Comparison of ENCODE assay signal across 20 mouse cellular contexts in genomic region chr4:93676403-93677039, GRCm38 (mm10).
DNase-seq lines count a peak whose midpoint lies in the region; ATAC-seq and TF ChIP-seq lines count a peak whose summit lies in the region.
"Had no signal": no experiment of that assay in that cellular context is flagged by ENCODE, and none has a peak within 500 bp of the region (broad histone marks: within the 10 kb centered on the region; RNA-seq: fewer than 3 reads in every experiment).

No protein-coding gene starts in this region.

- H3K9ac ChIP-seq in kidney, embryonic 15.5 days = no peak overlapping the region
- H3K9ac ChIP-seq in hindbrain, embryonic 14.5 days = no peak overlapping the region
- H3K9ac ChIP-seq in midbrain, embryonic 12.5 days (replicated peaks) = no peak overlapping the region
- H3K9ac ChIP-seq in neural tube, embryonic 13.5 days = no peak overlapping the region
- H3K9ac ChIP-seq: heart, embryonic 15.5 days; intestine, embryonic 15.5 days; limb, embryonic 13.5 days; liver, embryonic 12.5 days had no signal

- no peak overlapping the region for H3K4me2 ChIP-seq in kidney, embryonic 15.5 days
- H3K4me2 ChIP-seq in hindbrain, embryonic 14.5 days (replicated peaks) = no peak overlapping the region
- no peak overlapping the region for H3K4me2 ChIP-seq in midbrain, embryonic 12.5 days (replicated peaks)
- H3K4me2 ChIP-seq in neural tube, embryonic 13.5 days = no peak overlapping the region
- H3K4me2 ChIP-seq: heart, embryonic 15.5 days; intestine, embryonic 15.5 days; limb, embryonic 13.5 days; liver, embryonic 12.5 days had no signal

- H3K4me3 ChIP-seq in kidney, embryonic 15.5 days (replicated peaks) = no peak overlapping the region
- no peak overlapping the region for H3K4me3 ChIP-seq in kidney, adult 2 months (ENCODE audit: insufficient read depth, low read depth, low read length)
- H3K4me3 ChIP-seq in hindbrain, embryonic 14.5 days (replicated peaks; ENCODE audit: low read length) = no peak overlapping the region
- no peak overlapping the region for H3K4me3 ChIP-seq in midbrain, embryonic 12.5 days
- H3K4me3 ChIP-seq in neural tube, embryonic 13.5 days = no peak overlapping the region
- H3K4me3 ChIP-seq: heart, embryonic 15.5 days; intestine, embryonic 15.5 days; limb, embryonic 13.5 days; liver, embryonic 12.5 days had no signal

- no peaks in the 10 kb centered on the region for H3K36me3 ChIP-seq in kidney, embryonic 15.5 days
- H3K36me3 ChIP-seq in kidney, adult 2 months (ENCODE audit: control insufficient read depth, insufficient read depth, low read length) = no peaks in the 10 kb centered on the region
- H3K36me3 ChIP-seq in hindbrain, embryonic 14.5 days (replicated peaks; ENCODE audit: control insufficient read depth, insufficient read depth) = no peaks in the 10 kb centered on the region
- H3K36me3 ChIP-seq in midbrain, embryonic 12.5 days = no peaks in the 10 kb centered on the region
- H3K36me3 ChIP-seq in neural tube, embryonic 13.5 days = no peaks in the 10 kb centered on the region
- H3K36me3 ChIP-seq: heart, embryonic 15.5 days; intestine, embryonic 15.5 days; limb, embryonic 13.5 days; liver, embryonic 12.5 days had no signal

- no peaks in the 10 kb centered on the region for H3K27me3 ChIP-seq in kidney, embryonic 15.5 days
- H3K27me3 ChIP-seq in kidney, adult 2 months (replicated peaks; ENCODE audit: control insufficient read depth, insufficient read depth, low read length) = no peaks in the 10 kb centered on the region
- no peaks in the 10 kb centered on the region for H3K27me3 ChIP-seq in hindbrain, embryonic 14.5 days (ENCODE audit: control insufficient read depth, insufficient read depth, low read length)
- H3K27me3 ChIP-seq in midbrain, embryonic 12.5 days = no peaks in the 10 kb centered on the region
- no peaks in the 10 kb centered on the region for H3K27me3 ChIP-seq in neural tube, embryonic 13.5 days
- H3K27me3 ChIP-seq: heart, embryonic 15.5 days; intestine, embryonic 15.5 days; limb, embryonic 13.5 days; liver, embryonic 12.5 days had no signal

- no peak overlapping the region for H3K27ac ChIP-seq in kidney, embryonic 15.5 days
- no peak overlapping the region for H3K27ac ChIP-seq in kidney, adult 2 months (ENCODE audit: insufficient read depth, low read depth, low read length)
- no peak overlapping the region for H3K27ac ChIP-seq in hindbrain, embryonic 14.5 days
- H3K27ac ChIP-seq in midbrain, embryonic 12.5 days (replicated peaks) = no peak overlapping the region
- no peak overlapping the region for H3K27ac ChIP-seq in neural tube, embryonic 13.5 days (replicated peaks)
- H3K27ac ChIP-seq: heart, embryonic 15.5 days; intestine, embryonic 15.5 days; limb, embryonic 13.5 days; liver, embryonic 12.5 days had no signal

- TF ChIP-seq CTCF in kidney, adult 2 months (conservative IDR thresholded peaks at IDR 0.05; ENCODE audit: insufficient read depth, insufficient read length, low read depth, low read length) = no peak

- H3K4me1 ChIP-seq in kidney, embryonic 15.5 days = no peaks in the 10 kb centered on the region
- H3K4me1 ChIP-seq in kidney, adult 2 months (ENCODE audit: control insufficient read depth, insufficient read depth, low read length) = no peaks in the 10 kb centered on the region
- H3K4me1 ChIP-seq in hindbrain, embryonic 14.5 days (replicated peaks; ENCODE audit: control insufficient read depth, insufficient read depth, low read length) = no peaks in the 10 kb centered on the region
- no peaks in the 10 kb centered on the region for H3K4me1 ChIP-seq in midbrain, embryonic 12.5 days
- H3K4me1 ChIP-seq in neural tube, embryonic 13.5 days (replicated peaks) = no peaks in the 10 kb centered on the region
- H3K4me1 ChIP-seq: heart, embryonic 15.5 days; intestine, embryonic 15.5 days; limb, embryonic 13.5 days; liver, embryonic 12.5 days had no signal

- 77% methylated on average over 8 of the region's 8 CpGs for WGBS in kidney, embryonic 15.5 days
- 74% methylated on average over 8 of the region's 8 CpGs for WGBS in kidney, adult 2 months
- 59% methylated on average over 8 of the region's 8 CpGs for WGBS in hindbrain, embryonic 14.5 days
- 74% methylated on average over 8 of the region's 8 CpGs for WGBS in midbrain, embryonic 12.5 days
- WGBS in neural tube, embryonic 13.5 days = 57% methylated on average over 8 of the region's 8 CpGs

- no peak for DNase-seq in kidney, adult 2 months
- DNase-seq in hindbrain, embryonic 14.5 days (ENCODE audit: low spot score) = no peak
- DNase-seq in cerebellum, adult 9-10 months = no peak
- DNase-seq in left cerebral cortex, adult 8-10 months (ENCODE audit: low spot score in 2 of 2) = no peak
- no peak for DNase-seq in spleen, adult 12 weeks (ENCODE audit: low spot score)
- DNase-seq: adrenal gland, adult 2 months; cerebellum, adult 11-12 months; heart, postnatal 4 days; kidney, postnatal 36 days; layer of hippocampus, postnatal 36 days; lung, adult 18-20 months; lung, postnatal 10 days; thymus, postnatal 14 days had no signal

- TF ChIP-seq POLR2A in kidney, adult 2 months (IDR thresholded peaks at IDR 0.05; ENCODE audit: low read depth, low read length) = no peak

- 0 out of 2 replicates have a peak, but pooled peaks have one; percentile 36 for ATAC-seq in kidney, embryonic 15.5 days (replicated peaks; ENCODE audit: low FRiP score)
- peak; percentile 87 for ATAC-seq in hindbrain, embryonic 14.5 days (ENCODE audit: low FRiP score)
- peak; percentile 56; the same call in 1 of the 2 replicates for ATAC-seq in midbrain, embryonic 12.5 days (ENCODE audit: low FRiP score, low read depth)
- ATAC-seq in neural tube, embryonic 13.5 days (ENCODE audit: low read depth) = peak; percentile 91
- ATAC-seq: intestine, embryonic 15.5 days; liver, embryonic 12.5 days had no signal

- H3K9me3 ChIP-seq in kidney, embryonic 15.5 days (replicated peaks) = no peaks in the 10 kb centered on the region
- H3K9me3 ChIP-seq in hindbrain, embryonic 14.5 days (ENCODE audit: control insufficient read depth, low read length) = no peaks in the 10 kb centered on the region
- H3K9me3 ChIP-seq in midbrain, embryonic 12.5 days = no peaks in the 10 kb centered on the region
- H3K9me3 ChIP-seq in neural tube, embryonic 13.5 days = no peaks in the 10 kb centered on the region
- H3K9me3 ChIP-seq: heart, embryonic 15.5 days; intestine, embryonic 15.5 days; limb, embryonic 13.5 days; liver, embryonic 12.5 days had no signal

Comparison
In these comparisons a context has a peak if more than half of its experiments do, and no peak if none do; other contexts are left out.
1. ATAC-seq: peak in every context shown above with its lines; median percentile 91 in neural tube, embryonic 13.5 days; 87 in hindbrain, embryonic 14.5 days; 56 in midbrain, embryonic 12.5 days; 36 in kidney, embryonic 15.5 days.